Mouse (Mus musculus): ENCODE measurements around the gene Rngtt. TPM values are rescaled to one million over a fixed set of nuclear protein-coding genes. Genes with fewer than 3 reads are reported as not detected.

Gene Rngtt
- 14.3 and 17.3 TPM in 2 replicates for polyA plus RNA-seq (2015; fragmentation: Nextera tagmentation; extraction: Ambion mirVana)

DNA sequence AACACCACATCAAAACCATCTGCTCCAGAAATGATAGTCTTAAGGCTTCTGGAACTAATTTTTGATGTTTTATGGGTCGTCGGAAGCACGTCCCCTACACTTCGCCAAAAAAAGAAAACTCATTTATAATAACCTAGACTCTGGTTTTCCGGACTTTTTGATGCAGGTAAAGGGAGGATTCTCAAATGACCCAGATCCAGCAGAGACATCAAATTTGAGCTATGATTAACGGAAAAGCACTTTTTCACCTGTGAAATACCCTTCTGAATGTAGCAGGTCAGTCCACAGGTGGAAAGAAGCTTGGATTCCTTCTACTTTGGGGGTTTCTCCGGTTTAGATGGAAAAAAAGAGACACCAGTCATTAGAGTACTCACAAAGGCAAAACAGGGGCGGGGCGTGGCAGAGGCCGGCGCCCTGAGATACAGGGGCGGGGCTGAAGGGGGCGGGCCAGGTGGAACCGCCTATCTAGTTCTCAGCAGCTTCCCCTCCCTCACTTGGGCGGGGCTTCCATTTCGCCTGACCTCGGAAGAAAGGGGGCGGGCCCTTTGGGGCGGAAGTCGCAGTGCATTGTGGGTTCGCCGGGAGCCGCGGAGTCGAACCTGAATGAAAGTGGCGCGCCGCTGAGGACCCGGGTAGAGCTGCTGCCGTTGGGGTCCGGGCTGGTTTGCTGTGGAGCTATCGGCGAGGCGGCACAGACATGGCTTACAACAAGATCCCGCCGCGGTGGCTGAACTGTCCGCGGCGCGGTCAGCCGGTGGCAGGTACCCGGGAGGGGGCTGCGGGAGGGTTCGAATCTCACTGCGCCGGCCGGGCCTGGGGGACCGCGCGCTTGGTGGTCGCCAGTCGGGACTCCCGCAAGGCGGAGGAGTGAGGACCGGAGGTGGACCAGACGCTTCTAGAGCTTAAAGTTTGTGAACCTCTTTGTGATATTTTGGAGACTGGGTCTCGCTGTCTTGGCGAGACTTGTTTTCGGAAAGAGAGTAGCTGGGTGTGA is at the start of gene Rngtt:
Gene Rngtt (plus strand): TSS at position 548 of the 994 bp plus-strand sequence.
- DNase-seq (ENCODE audit: low spot score), result peak; percentile 98
- no peaks in the 10 kb centered on the region for H3K4me1 ChIP-seq (replicated peaks; ENCODE audit: insufficient read depth, low read length)
- H3K4me2 ChIP-seq (ENCODE audit: low read length), result peak within 1 kb of the TSS; percentile 75
- peak; percentile 96 for ATAC-seq (replicated peaks; ENCODE audit: low FRiP score, low read depth)
- H3K36me3 ChIP-seq (ENCODE audit: insufficient read depth, low read length), result no peaks in the 10 kb centered on the region
- H3K27me3 ChIP-seq (ENCODE audit: insufficient read depth, low read length), result no peaks in the 10 kb centered on the region
- peak within 1 kb of the TSS; percentile 6; the same call in 1 of the 2 replicates for H3K27ac ChIP-seq
- no peaks in the 10 kb centered on the region for H3K9me3 ChIP-seq (replicated peaks; ENCODE audit: low read length)
- WGBS, result 3% methylated on average over 60 of the region's 60 CpGs
- peak within 1 kb of the TSS; percentile 84 for H3K9ac ChIP-seq (ENCODE audit: low read depth, low read length)
- peak within 1 kb of the TSS; percentile 82 for H3K4me3 ChIP-seq (replicated peaks; ENCODE audit: low read depth, low read length)
- TF ChIP-seq CTCF (IDR thresholded peaks at IDR 0.05; ENCODE audit: low read depth), result no peak; the same call in 1 of the 2 replicates

DNA sequence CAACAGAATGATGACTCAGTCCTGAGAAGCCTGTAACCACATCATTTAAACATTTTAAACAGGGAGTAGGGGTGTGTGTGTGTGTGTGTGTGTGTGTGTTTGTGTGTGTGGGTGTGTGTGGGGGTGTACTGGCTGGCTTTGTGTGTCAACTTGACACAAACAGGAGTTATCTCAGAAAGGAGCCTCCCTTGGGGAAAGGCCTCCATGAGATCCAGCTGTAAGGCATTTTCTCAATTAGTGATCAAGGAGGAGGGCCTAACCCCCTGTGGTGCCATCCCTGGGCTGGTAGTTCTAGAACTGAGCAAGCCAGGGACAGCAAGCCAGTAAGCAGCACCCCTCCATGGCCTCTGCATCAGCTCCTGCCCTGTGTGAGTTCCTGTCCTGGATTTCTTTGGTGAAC is 49.8 kb upstream of the Rngtt start:
- no peaks in the 10 kb centered on the region for H3K9me3 ChIP-seq (replicated peaks; ENCODE audit: low read length)
- no peak overlapping the region for H3K27ac ChIP-seq
- no peak for ATAC-seq (replicated peaks; ENCODE audit: low FRiP score, low read depth)
- H3K27me3 ChIP-seq (ENCODE audit: insufficient read depth, low read length), result no peaks in the 10 kb centered on the region
- H3K9ac ChIP-seq (ENCODE audit: low read depth, low read length), result no peak overlapping the region
- no peaks in the 10 kb centered on the region for H3K36me3 ChIP-seq (ENCODE audit: insufficient read depth, low read length)
- no peak for DNase-seq (ENCODE audit: low spot score)
- H3K4me3 ChIP-seq (replicated peaks; ENCODE audit: low read depth, low read length), result no peak overlapping the region
- H3K4me1 ChIP-seq (replicated peaks; ENCODE audit: insufficient read depth, low read length), result no peaks in the 10 kb centered on the region
- no peak overlapping the region for H3K4me2 ChIP-seq (ENCODE audit: low read length)
- no peak for TF ChIP-seq CTCF (IDR thresholded peaks at IDR 0.05; ENCODE audit: low read depth)

DNA sequence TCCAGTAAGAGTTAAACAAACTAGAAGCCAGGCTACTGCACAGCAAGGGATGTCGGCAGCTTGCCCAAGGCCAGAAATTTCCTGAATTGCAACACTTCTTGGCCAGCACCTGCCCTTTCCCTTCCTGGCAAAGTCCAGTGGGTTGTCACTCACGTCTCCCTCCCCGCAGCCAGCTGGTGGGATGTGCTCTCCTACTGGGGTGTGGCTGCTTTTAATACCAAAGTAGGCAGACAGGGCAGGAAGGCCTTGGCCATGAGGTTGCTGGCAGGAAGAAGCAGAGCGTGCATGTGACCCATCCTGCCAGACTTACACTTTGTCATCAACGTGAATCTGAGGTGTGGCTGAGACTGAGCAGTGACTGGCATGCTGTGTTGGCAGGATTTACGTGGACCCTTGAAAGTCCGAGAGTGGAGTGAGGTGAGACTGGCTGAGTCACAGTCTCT is 48.8 kb upstream of the Rngtt start:
- H3K9ac ChIP-seq (ENCODE audit: low read depth, low read length), result no peak overlapping the region
- no peak overlapping the region for H3K4me2 ChIP-seq (ENCODE audit: low read length)
- H3K27ac ChIP-seq, result peak overlapping the region; percentile 31; the same call in 1 of the 2 replicates
- H3K27me3 ChIP-seq (ENCODE audit: insufficient read depth, low read length), result no peaks in the 10 kb centered on the region
- 30% methylated on average over 7 of the region's 7 CpGs for WGBS
- TF ChIP-seq CTCF (IDR thresholded peaks at IDR 0.05; ENCODE audit: low read depth), result 0 out of 2 replicates have a peak, but pooled peaks have one; percentile 11
- peak; percentile 94 for ATAC-seq (replicated peaks; ENCODE audit: low FRiP score, low read depth)
- no peaks in the 10 kb centered on the region for H3K4me1 ChIP-seq (replicated peaks; ENCODE audit: insufficient read depth, low read length)
- H3K4me3 ChIP-seq (replicated peaks; ENCODE audit: low read depth, low read length), result no peak overlapping the region
- DNase-seq (ENCODE audit: low spot score), result peak; percentile 72
- no peaks in the 10 kb centered on the region for H3K9me3 ChIP-seq (replicated peaks; ENCODE audit: low read length)
- no peaks in the 10 kb centered on the region for H3K36me3 ChIP-seq (ENCODE audit: insufficient read depth, low read length)

DNA sequence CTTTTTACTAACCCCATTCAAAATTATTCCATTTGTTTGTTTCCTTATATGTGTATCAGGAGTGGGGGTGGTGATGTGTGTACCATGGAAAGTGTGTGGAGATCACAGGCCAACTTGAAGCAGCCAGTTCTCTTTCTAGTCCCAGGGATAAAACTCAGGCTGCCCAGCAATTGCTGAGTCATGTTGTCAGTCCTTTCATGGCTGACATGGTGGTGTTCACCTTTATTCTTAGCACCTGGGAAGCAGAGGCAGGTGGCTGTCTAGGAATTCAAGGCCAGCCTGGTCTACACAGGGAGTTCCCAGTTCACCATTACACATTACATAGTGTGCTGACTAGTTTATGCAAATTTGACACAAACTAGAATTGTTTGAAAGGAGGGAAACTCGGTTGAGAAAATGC is 47.2 kb upstream of the Rngtt start:
- H3K4me3 ChIP-seq (replicated peaks; ENCODE audit: low read depth, low read length), result no peak overlapping the region
- H3K4me2 ChIP-seq (ENCODE audit: low read length), result no peak overlapping the region
- no peaks in the 10 kb centered on the region for H3K9me3 ChIP-seq (replicated peaks; ENCODE audit: low read length)
- DNase-seq (ENCODE audit: low spot score), result no peak
- no peaks in the 10 kb centered on the region for H3K4me1 ChIP-seq (replicated peaks; ENCODE audit: insufficient read depth, low read length)
- no peak for ATAC-seq (replicated peaks; ENCODE audit: low FRiP score, low read depth)
- WGBS, result 86% methylated on average over 1 of the region's 1 CpGs
- TF ChIP-seq CTCF (IDR thresholded peaks at IDR 0.05; ENCODE audit: low read depth), result no peak
- no peak overlapping the region for H3K27ac ChIP-seq
- H3K27me3 ChIP-seq (ENCODE audit: insufficient read depth, low read length), result no peaks in the 10 kb centered on the region
- no peak overlapping the region for H3K9ac ChIP-seq (ENCODE audit: low read depth, low read length)
- no peaks in the 10 kb centered on the region for H3K36me3 ChIP-seq (ENCODE audit: insufficient read depth, low read length)

DNA sequence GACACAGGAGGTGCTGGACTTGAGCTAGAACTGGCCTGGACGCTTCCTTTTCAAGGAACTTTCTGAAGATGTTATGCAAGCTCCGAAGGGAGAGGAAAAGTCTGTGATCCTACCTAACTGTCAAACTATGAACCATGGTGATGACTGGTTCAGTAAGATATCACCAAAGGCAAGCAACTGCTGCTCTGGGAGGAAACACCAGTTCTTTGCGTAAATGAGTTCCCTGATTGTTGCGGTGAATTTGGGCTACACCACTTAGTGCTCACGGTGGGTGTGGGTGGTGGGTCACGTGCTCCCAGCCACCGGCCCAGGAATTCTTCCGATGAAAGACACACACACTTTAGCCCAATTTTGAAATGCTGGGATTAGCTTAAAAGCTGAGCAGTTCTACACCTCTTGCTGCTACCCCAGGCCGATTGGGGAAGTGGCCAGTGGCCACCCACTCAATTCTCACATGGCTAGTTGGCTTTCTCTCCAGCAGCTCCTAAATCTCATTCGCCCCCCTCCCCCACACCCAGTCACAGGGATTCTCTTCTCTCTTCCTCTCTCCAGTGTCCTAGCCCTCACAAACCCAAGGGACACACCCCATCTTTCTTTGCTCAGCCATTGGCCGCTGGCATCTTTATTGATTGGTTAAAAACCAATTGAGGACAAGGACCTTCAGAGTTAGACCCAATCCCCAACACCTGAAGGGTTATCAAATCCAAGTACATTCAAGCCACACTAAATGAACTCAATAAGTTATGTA is 45.0 kb upstream of the Rngtt start:
- ATAC-seq (replicated peaks; ENCODE audit: low FRiP score, low read depth), result no peak
- Histone ChIP-seq H3K4me3 (replicated peaks; ENCODE audit: low read depth, low read length) (no peak overlapping the region), H3K9me3 (replicated peaks; ENCODE audit: low read length) (no peaks in the 10 kb centered on the region), H3K36me3 (ENCODE audit: insufficient read depth, low read length) (no peaks in the 10 kb centered on the region), H3K27ac (no peak overlapping the region), H3K9ac (ENCODE audit: low read depth, low read length) (no peak overlapping the region), H3K27me3 (ENCODE audit: insufficient read depth, low read length) (no peaks in the 10 kb centered on the region), H3K4me2 (ENCODE audit: low read length) (no peak overlapping the region), H3K4me1 (replicated peaks; ENCODE audit: insufficient read depth, low read length) (no peaks in the 10 kb centered on the region)
- TF ChIP-seq CTCF (IDR thresholded peaks at IDR 0.05; ENCODE audit: low read depth), result no peak
- no peak for DNase-seq (ENCODE audit: low spot score)
- 90% methylated on average over 11 of the region's 11 CpGs for WGBS

Measured in kidney, postnatal 0 days (tissue).